Mouse (Mus musculus) midbrain, embryonic 16.5 days (tissue): Measurements from ENCODE around the gene Dvl2. TPM values are rescaled to one million over a fixed set of nuclear protein-coding genes. Genes with fewer than 3 reads are reported as not detected.

Source experiments
- ATAC-seq: fragments of 200-750 bp; cut with Nextera tagmentation; 2 replicates; pipeline ENCODE4 v1.8.0; 2017; ENCODE audit warnings: moderate TSS enrichment
- H3K27ac ChIP-seq: fragments of 300-500 bp; sonication (generic); 2 replicates; pipeline ENCODE4 v1.5.1; 2014; ENCODE audit warnings: mild to moderate bottlenecking, low read length, mixed read lengths
- H3K27me3 ChIP-seq: fragments of 300-500 bp; sonication (generic); 2 replicates; pipeline ENCODE4 v1.6.1; 2014; ENCODE audit warnings: low read depth, low read length, mixed read lengths; ENCODE audit not compliant: control insufficient read depth, insufficient read depth
- H3K36me3 ChIP-seq: fragments of 300-500 bp; sonication (generic); 2 replicates; pipeline ENCODE4 v1.6.1; 2014; ENCODE audit warnings: mild to moderate bottlenecking, low read length, moderate library complexity, mixed read lengths; ENCODE audit not compliant: control insufficient read depth, insufficient read depth
- H3K4me1 ChIP-seq: fragments of 300-500 bp; sonication (generic); 2 replicates; pipeline ENCODE4 v1.6.1; 2014; ENCODE audit warnings: mild to moderate bottlenecking, low read length, mixed read lengths; ENCODE audit not compliant: control insufficient read depth, insufficient read depth
- H3K4me2 ChIP-seq: fragments of 300-500 bp; sonication (generic); 2 replicates; pipeline ENCODE4 v1.6.1; 2014; ENCODE audit warnings: mild to moderate bottlenecking, low read length, mixed read lengths
- H3K4me3 ChIP-seq: fragments of 300-500 bp; sonication (generic); 2 replicates; pipeline ENCODE4 v1.5.1; 2014; ENCODE audit warnings: low read depth, mild to moderate bottlenecking, low read length, moderate library complexity, mixed read lengths
- H3K9ac ChIP-seq: fragments of 300-500 bp; sonication (generic); 2 replicates; pipeline ENCODE4 v1.6.1; 2014; ENCODE audit warnings: low read depth, low read length, mixed read lengths
- H3K9me3 ChIP-seq: fragments of 300-500 bp; sonication (generic); replicated peaks from 2 replicates; pipeline ENCODE4 v1.6.1; 2014; ENCODE audit warnings: mild to moderate bottlenecking, low read length, mixed read lengths; ENCODE audit not compliant: control insufficient read depth, poor library complexity, severe bottlenecking
- WGBS: fragments of 180-500 bp; shearing (Covaris S2); extraction: QIAGEN DNeasy Blood & Tissue Kit; methylation state at CpG from one replicate; pipeline ENCODE4 v1.1.7; 2014; 5-methylcytosine and 5-hydroxymethylcytosine counted together
- polyA plus RNA-seq: library from polyadenylated mRNA; unstranded; fragments of >200 nt; fragmentation: Nextera tagmentation; extraction: Ambion mirVana; gene quantifications from 2 replicates; pipeline ENCODE4 v1.2.1, GENCODE M21; 2015

Gene Dvl2
- polyA plus RNA-seq, 1 experiment from 2014 or later, result 21.9 TPM

- peak overlapping the region; percentile 54 for H3K4me2 ChIP-seq
- peak overlapping the region; percentile 82 for H3K9ac ChIP-seq
- no peaks in the 10 kb centered on the region; the same call in 1 of the 2 replicates for H3K36me3 ChIP-seq
- peak overlapping the region; percentile 66 for H3K4me3 ChIP-seq
- H3K4me1 ChIP-seq, result peaks cover 51% of the 10 kb centered on the region
- H3K27ac ChIP-seq, result peak overlapping the region; percentile 94
- ATAC-seq, result no peak
- no peaks in the 10 kb centered on the region for H3K27me3 ChIP-seq
- H3K9me3 ChIP-seq, result no peaks in the 10 kb centered on the region
- WGBS, result 0% methylated on average over 22 of the region's 25 CpGs
Measured at GRCm38 (mm10) chr11:70018131-70018990, 18.0 kb downstream of the Dvl2 start.

GRCm38 (mm10) chr11:70019495-70020021 is 19.2 kb downstream of the Dvl2 start:
- Histone ChIP-seq H3K9me3 (no peaks in the 10 kb centered on the region), H3K4me2 (peak overlapping the region; percentile 54), H3K36me3 (no peaks in the 10 kb centered on the region), H3K4me3 (peak overlapping the region; percentile 66), H3K27ac (peak overlapping the region; percentile 94), H3K27me3 (no peaks in the 10 kb centered on the region), H3K9ac (peak overlapping the region; percentile 82), H3K4me1 (peaks cover 58% of the 10 kb centered on the region)
- no peak for ATAC-seq
- 32% methylated on average over 2 of the region's 2 CpGs for WGBS

GRCm38 (mm10) chr11:70020022-70020631 is 19.7 kb downstream of the Dvl2 start:
- no peak for ATAC-seq
- WGBS, result 9% methylated on average over 7 of the region's 8 CpGs

GRCm38 (mm10) chr11:70020731-70021263 is 20.4 kb downstream of the Dvl2 start:
- ATAC-seq, result peak; percentile 80
- WGBS, result under 1% methylated on average over 8 of the region's 8 CpGs
- Histone ChIP-seq H3K27ac (peak overlapping the region; percentile 94), H3K4me3 (peak overlapping the region; percentile 66), H3K9ac (peak overlapping the region; percentile 82), H3K4me1 (peaks cover 65% of the 10 kb centered on the region), H3K9me3 (no peaks in the 10 kb centered on the region), H3K36me3 (no peaks in the 10 kb centered on the region), H3K27me3 (no peaks in the 10 kb centered on the region), H3K4me2 (peak overlapping the region; percentile 54)

More at GRCm38 (mm10) chr11:70020022-70020631, 19.7 kb downstream of the Dvl2 start:
- H3K9ac ChIP-seq, result peak overlapping the region; percentile 82
- H3K27me3 ChIP-seq, result no peaks in the 10 kb centered on the region
- peak overlapping the region; percentile 54 for H3K4me2 ChIP-seq
- peaks cover 60% of the 10 kb centered on the region for H3K4me1 ChIP-seq
- no peaks in the 10 kb centered on the region for H3K36me3 ChIP-seq
- H3K27ac ChIP-seq, result peak overlapping the region; percentile 94
- H3K4me3 ChIP-seq, result peak overlapping the region; percentile 66
- H3K9me3 ChIP-seq, result no peaks in the 10 kb centered on the region

- no peaks in the 10 kb centered on the region for H3K9me3 ChIP-seq
- peak; percentile 66 for ATAC-seq
- no peaks in the 10 kb centered on the region for H3K27me3 ChIP-seq
Measured at GRCm38 (mm10) chr11:70021264-70022132, 21.1 kb downstream of the Dvl2 start.

GRCm38 (mm10) chr11:70023481-70024150 is 23.2 kb downstream of the Dvl2 start:
- ATAC-seq, result no peak
- H3K4me3 ChIP-seq, result peak overlapping the region; percentile 42
- peaks cover 80% of the 10 kb centered on the region for H3K4me1 ChIP-seq
- H3K4me2 ChIP-seq, result peak overlapping the region; percentile 73
- no peaks in the 10 kb centered on the region for H3K27me3 ChIP-seq
- H3K9ac ChIP-seq, result peak overlapping the region; percentile 66
- WGBS, result 4% methylated on average over 26 of the region's 29 CpGs
- H3K27ac ChIP-seq, result peak overlapping the region; percentile 63
- no peaks in the 10 kb centered on the region for H3K36me3 ChIP-seq
- H3K9me3 ChIP-seq, result no peaks in the 10 kb centered on the region

More at GRCm38 (mm10) chr11:70021264-70022132, 21.1 kb downstream of the Dvl2 start:
- under 1% methylated on average over 40 of the region's 40 CpGs for WGBS
- H3K9ac ChIP-seq, result peak overlapping the region; percentile 82
- peak overlapping the region; percentile 94 for H3K27ac ChIP-seq
- peak overlapping the region; percentile 66 for H3K4me3 ChIP-seq
- H3K4me2 ChIP-seq, result peak overlapping the region; percentile 54
- no peaks in the 10 kb centered on the region for H3K36me3 ChIP-seq
- H3K4me1 ChIP-seq, result peaks cover 72% of the 10 kb centered on the region

GRCm38 (mm10) chr11:70024151-70024514 is 23.7 kb downstream of the Dvl2 start:
- Histone ChIP-seq H3K4me3 (peak overlapping the region; percentile 42), H3K9ac (peak overlapping the region; percentile 66), H3K4me1 (peaks cover 84% of the 10 kb centered on the region), H3K36me3 (no peaks in the 10 kb centered on the region), H3K9me3 (no peaks in the 10 kb centered on the region), H3K4me2 (peak overlapping the region; percentile 73), H3K27me3 (no peaks in the 10 kb centered on the region), H3K27ac (peak overlapping the region; percentile 63)
- 7% methylated on average over 6 of the region's 6 CpGs for WGBS
- no peak for ATAC-seq

- Histone ChIP-seq H3K4me1 (peaks cover 79% of the 10 kb centered on the region), H3K9ac (peak overlapping the region; percentile 59), H3K4me3 (peak overlapping the region; percentile 18), H3K27me3 (no peaks in the 10 kb centered on the region), H3K9me3 (no peaks in the 10 kb centered on the region), H3K36me3 (peaks cover 10% of the 10 kb centered on the region), H3K27ac (peak overlapping the region; percentile 95), H3K4me2 (peak overlapping the region; percentile 68)
- 2% methylated on average over 19 of the region's 19 CpGs for WGBS
- ATAC-seq, result no peak
Measured at GRCm38 (mm10) chr11:70026689-70027088, 26.3 kb downstream of the Dvl2 start.
